9 mouse cellular contexts compared by ENCODE assay signal in the genomic region with DNA sequence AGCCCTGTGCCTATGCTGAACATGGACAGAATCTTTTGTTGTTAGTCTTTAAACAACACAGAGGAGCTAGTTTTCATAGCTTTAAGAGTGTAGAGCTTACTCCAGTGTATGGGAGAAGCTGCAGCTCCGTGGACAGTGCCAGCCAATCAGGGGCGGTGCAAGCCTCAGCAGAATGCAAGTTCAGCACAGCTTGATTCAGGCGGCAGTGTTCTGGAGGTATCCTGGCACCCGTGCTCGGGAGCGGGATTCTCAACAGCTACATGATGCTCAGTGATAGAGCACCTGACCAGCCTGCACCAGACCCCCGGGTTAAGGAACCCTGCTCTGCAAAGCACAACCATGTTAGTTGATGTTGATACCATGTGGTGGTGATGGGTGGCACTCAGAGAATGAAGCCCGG. TPM values are rescaled to one million over a fixed set of nuclear protein-coding genes. Genes with fewer than 3 reads are reported as not detected.
DNase-seq lines count a peak whose midpoint lies in the region; ATAC-seq lines count a peak whose summit lies in the region.
"Had no signal": no experiment of that assay in that cellular context is flagged by ENCODE, and none has a peak within 500 bp of the region (broad histone marks: within the 10 kb centered on the region; RNA-seq: fewer than 3 reads in every experiment).

No protein-coding gene starts in this region.

- H3K4me1 ChIP-seq in lung, embryonic 15.5 days: peaks cover 61% of the 10 kb centered on the region
- H3K4me1 ChIP-seq in intestine, embryonic 16.5 days (ENCODE audit: control insufficient read depth, insufficient read depth, low read length): peaks cover 50% of the 10 kb centered on the region
- peaks cover 42% of the 10 kb centered on the region for H3K4me1 ChIP-seq in neural tube, embryonic 15.5 days

- DNase-seq in embryo, embryonic 9.5 days (ENCODE audit: extremely low spot score): peak; percentile 27
- no peak for DNase-seq in embryo, embryonic 10 days (ENCODE audit: low spot score)
- no peak for DNase-seq in lung, postnatal 25 days (ENCODE audit: low spot score)
- no peak for DNase-seq in lung, postnatal 4 days
- DNase-seq: thymus, postnatal 4 days had no signal

- ATAC-seq in lung, embryonic 15.5 days (ENCODE audit: borderline replicate concordance, extremely low read depth, low FRiP score, low TSS enrichment): no peak
- ATAC-seq in intestine, embryonic 16.5 days: 0 out of 2 replicates have a peak, but pooled peaks have one; percentile 1
- peak; percentile 47; the same call in 1 of the 2 replicates for ATAC-seq in neural tube, embryonic 15.5 days (ENCODE audit: low FRiP score)
- ATAC-seq in activated CD4-positive, CD25-positive, alpha-beta regulatory T cell, adult 4 months: no peak

- peak overlapping the region; percentile 14; the same call in 1 of the 2 replicates for H3K9ac ChIP-seq in lung, embryonic 15.5 days
- peak overlapping the region; percentile 31 for H3K9ac ChIP-seq in intestine, embryonic 16.5 days (ENCODE audit: low read depth, low read length)
- H3K9ac ChIP-seq in neural tube, embryonic 15.5 days (replicated peaks): peak overlapping the region; percentile 0; the same call in 1 of the 2 replicates

- H3K27ac ChIP-seq in lung, embryonic 15.5 days: peak overlapping the region; percentile 46; the same call in 1 of the 2 replicates
- H3K27ac ChIP-seq in intestine, embryonic 16.5 days (ENCODE audit: low read length): peak overlapping the region; percentile 25; the same call in 1 of the 2 replicates
- H3K27ac ChIP-seq in neural tube, embryonic 15.5 days (replicated peaks): peak overlapping the region; percentile 37

- H3K36me3 ChIP-seq in lung, embryonic 15.5 days: 0 out of 2 replicates have a peak, but pooled peaks cover 5% of the 10 kb centered on the region
- no peaks in the 10 kb centered on the region for H3K36me3 ChIP-seq in intestine, embryonic 16.5 days (ENCODE audit: control insufficient read depth, insufficient read depth, low read length)
- H3K36me3 ChIP-seq in neural tube, embryonic 15.5 days: no peaks in the 10 kb centered on the region

- no peaks in the 10 kb centered on the region for H3K9me3 ChIP-seq in lung, embryonic 15.5 days
- no peaks in the 10 kb centered on the region for H3K9me3 ChIP-seq in intestine, embryonic 16.5 days (ENCODE audit: control insufficient read depth, low read length)
- no peaks in the 10 kb centered on the region for H3K9me3 ChIP-seq in neural tube, embryonic 15.5 days (replicated peaks)

- no peaks in the 10 kb centered on the region for H3K27me3 ChIP-seq in lung, embryonic 15.5 days
- no peaks in the 10 kb centered on the region for H3K27me3 ChIP-seq in intestine, embryonic 16.5 days (replicated peaks; ENCODE audit: control insufficient read depth, insufficient read depth, low read length)
- H3K27me3 ChIP-seq in neural tube, embryonic 15.5 days (replicated peaks): no peaks in the 10 kb centered on the region

- H3K4me3 ChIP-seq in lung, embryonic 15.5 days: no peak overlapping the region; the same call in 1 of the 2 replicates
- peak overlapping the region; percentile 18; the same call in 1 of the 2 replicates for H3K4me3 ChIP-seq in intestine, embryonic 16.5 days (ENCODE audit: low read length)
- H3K4me3 ChIP-seq in neural tube, embryonic 15.5 days (replicated peaks): no peak overlapping the region

- H3K4me2 ChIP-seq in lung, embryonic 15.5 days: peak overlapping the region; percentile 43
- H3K4me2 ChIP-seq in intestine, embryonic 16.5 days (ENCODE audit: low read depth, low read length): peak overlapping the region; percentile 49
- peak overlapping the region; percentile 29 for H3K4me2 ChIP-seq in neural tube, embryonic 15.5 days

- WGBS in lung, embryonic 15.5 days: 12% methylated on average over 8 of the region's 8 CpGs
- WGBS in intestine, embryonic 16.5 days: 15% methylated on average over 8 of the region's 8 CpGs
- 7% methylated on average over 8 of the region's 8 CpGs for WGBS in neural tube, embryonic 15.5 days

RNA-seq across cellular contexts. Expression of a gene that starts 5.9 kb away (rescaled TPM):
- polyA plus RNA-seq in lung, embryonic 15.5 days (2015; fragmentation: Nextera tagmentation; extraction: Ambion mirVana): 1.2 and 1.4 TPM in 2 replicates
- polyA plus RNA-seq in intestine, embryonic 16.5 days (2015; fragmentation: Nextera tagmentation; extraction: Ambion mirVana): 1.2 and 1.5 TPM in 2 replicates
- polyA plus RNA-seq in neural tube, embryonic 15.5 days (2015; fragmentation: Nextera tagmentation; extraction: Ambion mirVana): 0.95 and 1.00 TPM in 2 replicates
- 1 to 10 TPM in 1 of 2 experiments, under 1 TPM in 1; 0.93 to 1.1 TPM for polyA plus RNA-seq in activated CD4-positive, CD25-positive, alpha-beta regulatory T cell, adult 4 months (2017; shearing (Covaris generic))

RNA-seq across cellular contexts. Expression of a gene that starts 8.1 kb away (rescaled TPM):
- polyA plus RNA-seq in lung, embryonic 15.5 days (2015; fragmentation: Nextera tagmentation; extraction: Ambion mirVana): 197 and 199 TPM in 2 replicates
- polyA plus RNA-seq in intestine, embryonic 16.5 days (2015; fragmentation: Nextera tagmentation; extraction: Ambion mirVana): 153 and 171 TPM in 2 replicates
- 116 and 118 TPM in 2 replicates for polyA plus RNA-seq in neural tube, embryonic 15.5 days (2015; fragmentation: Nextera tagmentation; extraction: Ambion mirVana)
- 10 to 100 TPM; 21.5 to 26.8 TPM for polyA plus RNA-seq in activated CD4-positive, CD25-positive, alpha-beta regulatory T cell, adult 4 months (2017; shearing (Covaris generic))

RNA-seq across cellular contexts. Expression of a gene that starts 38.4 kb away (rescaled TPM):
- 35.4 and 38.0 TPM in 2 replicates for polyA plus RNA-seq in lung, embryonic 15.5 days (2015; fragmentation: Nextera tagmentation; extraction: Ambion mirVana)
- polyA plus RNA-seq in intestine, embryonic 16.5 days (2015; fragmentation: Nextera tagmentation; extraction: Ambion mirVana): 19.9 and 29.6 TPM in 2 replicates
- 24.6 and 25.1 TPM in 2 replicates for polyA plus RNA-seq in neural tube, embryonic 15.5 days (2015; fragmentation: Nextera tagmentation; extraction: Ambion mirVana)
- polyA plus RNA-seq in activated CD4-positive, CD25-positive, alpha-beta regulatory T cell, adult 4 months (2017; shearing (Covaris generic)): 10 to 100 TPM; 13.7 to 26.9 TPM

RNA-seq across cellular contexts. Expression of a gene that starts 52.6 kb away (rescaled TPM):
- 63.8 and 67.4 TPM in 2 replicates for polyA plus RNA-seq in lung, embryonic 15.5 days (2015; fragmentation: Nextera tagmentation; extraction: Ambion mirVana)
- 46.7 and 52.0 TPM in 2 replicates for polyA plus RNA-seq in intestine, embryonic 16.5 days (2015; fragmentation: Nextera tagmentation; extraction: Ambion mirVana)
- polyA plus RNA-seq in neural tube, embryonic 15.5 days (2015; fragmentation: Nextera tagmentation; extraction: Ambion mirVana): 57.9 and 63.1 TPM in 2 replicates
- 10 to 100 TPM; 40.7 to 44.0 TPM for polyA plus RNA-seq in activated CD4-positive, CD25-positive, alpha-beta regulatory T cell, adult 4 months (2017; shearing (Covaris generic))

RNA-seq across cellular contexts. Expression of a gene that starts 52.8 kb away (rescaled TPM):
- polyA plus RNA-seq in lung, embryonic 15.5 days (2015; fragmentation: Nextera tagmentation; extraction: Ambion mirVana): 533 and 536 TPM in 2 replicates
- 660 and 691 TPM in 2 replicates for polyA plus RNA-seq in intestine, embryonic 16.5 days (2015; fragmentation: Nextera tagmentation; extraction: Ambion mirVana)
- polyA plus RNA-seq in neural tube, embryonic 15.5 days (2015; fragmentation: Nextera tagmentation; extraction: Ambion mirVana): 1,464 and 1,650 TPM in 2 replicates
- polyA plus RNA-seq in activated CD4-positive, CD25-positive, alpha-beta regulatory T cell, adult 4 months (2017; shearing (Covaris generic)): 100 to 1,000 TPM; 421 to 424 TPM

Comparison
In these comparisons a context has a peak if more than half of its experiments do, and no peak if none do; other contexts are left out.
1. ATAC-seq: peak in intestine, embryonic 16.5 days (single experiment) and neural tube, embryonic 15.5 days (single experiment); none in lung, embryonic 15.5 days (single experiment) and activated CD4-positive, CD25-positive, alpha-beta regulatory T cell, adult 4 months (single experiment).
2. Peak in every context shown above with its lines, with median percentiles within 50 percentile points of each other: H3K27ac ChIP-seq, H3K4me2 ChIP-seq and H3K9ac ChIP-seq.